Mouse (Mus musculus): ENCODE data around the gene Nhlrc2. TPM values are rescaled to one million over a fixed set of nuclear protein-coding genes. Genes with fewer than 3 reads are reported as not detected.

Nhlrc2 gene
- polyA plus RNA-seq, 1 experiment: 6.6 TPM

GRCm38 (mm10) chr19:56533291-56534071, 14.6 kb upstream of the Nhlrc2 start:
- Histone ChIP-seq H3K27ac (ENCODE audit: insufficient read depth, low read depth, low read length) (no peak overlapping the region), H3K4me1 (ENCODE audit: control insufficient read depth, insufficient read depth, low read length) (no peaks in the 10 kb centered on the region), H3K27me3 (replicated peaks; ENCODE audit: control insufficient read depth, insufficient read depth, low read length) (no peaks in the 10 kb centered on the region), H3K36me3 (ENCODE audit: control insufficient read depth, insufficient read depth, low read length) (no peaks in the 10 kb centered on the region; the same call in 1 of the 2 replicates), H3K4me3 (ENCODE audit: insufficient read depth, low read depth, low read length) (no peak overlapping the region)
- no peak for TF ChIP-seq POLR2A (IDR thresholded peaks at IDR 0.05; ENCODE audit: low read depth, low read length)
- WGBS: 86% methylated on average over 14 of the region's 14 CpGs
- DNase-seq: no peak

- H3K27ac ChIP-seq (ENCODE audit: insufficient read depth, low read depth, low read length): no peak overlapping the region
- 87% methylated on average over 3 of the region's 3 CpGs for WGBS
- H3K4me3 ChIP-seq (ENCODE audit: insufficient read depth, low read depth, low read length): no peak overlapping the region
- no peaks in the 10 kb centered on the region for H3K4me1 ChIP-seq (ENCODE audit: control insufficient read depth, insufficient read depth, low read length)
- no peaks in the 10 kb centered on the region; the same call in 1 of the 2 replicates for H3K36me3 ChIP-seq (ENCODE audit: control insufficient read depth, insufficient read depth, low read length)
- DNase-seq: no peak
- TF ChIP-seq CTCF (conservative IDR thresholded peaks at IDR 0.05; ENCODE audit: insufficient read depth, insufficient read length, low read depth, low read length) (no peak), POLR2A (IDR thresholded peaks at IDR 0.05; ENCODE audit: low read depth, low read length) (no peak)
- H3K27me3 ChIP-seq (replicated peaks; ENCODE audit: control insufficient read depth, insufficient read depth, low read length): no peaks in the 10 kb centered on the region
These were observed 13.7 kb upstream of the Nhlrc2 start for GRCm38 (mm10) chr19:56534337-56534736.

DNA sequence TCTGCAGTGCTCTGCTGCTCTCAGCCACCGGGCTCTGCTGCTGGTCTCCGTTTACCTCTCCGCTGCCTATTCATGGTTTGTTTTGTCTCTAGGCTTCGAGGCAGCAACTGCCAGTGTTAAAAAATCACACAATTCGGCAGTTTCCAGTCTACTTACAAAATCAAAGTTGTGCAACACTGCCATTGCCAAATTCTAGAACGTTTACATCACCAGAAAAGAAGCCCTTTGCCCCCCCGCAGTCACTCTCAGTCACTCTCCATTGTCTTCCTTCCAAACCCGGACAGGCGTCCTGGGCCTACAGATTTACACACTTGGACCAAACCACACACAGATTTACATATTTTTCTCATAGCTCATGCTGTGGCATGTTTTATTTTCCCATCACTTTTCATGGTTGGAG, 13.0 kb upstream of the Nhlrc2 start:
- WGBS: 76% methylated on average over 9 of the region's 9 CpGs
- Histone ChIP-seq H3K4me1 (ENCODE audit: control insufficient read depth, insufficient read depth, low read length) (no peaks in the 10 kb centered on the region), H3K4me3 (ENCODE audit: insufficient read depth, low read depth, low read length) (no peak overlapping the region), H3K36me3 (ENCODE audit: control insufficient read depth, insufficient read depth, low read length) (no peaks in the 10 kb centered on the region; the same call in 1 of the 2 replicates), H3K27ac (ENCODE audit: insufficient read depth, low read depth, low read length) (no peak overlapping the region), H3K27me3 (replicated peaks; ENCODE audit: control insufficient read depth, insufficient read depth, low read length) (no peaks in the 10 kb centered on the region)
- DNase-seq: no peak
- TF ChIP-seq POLR2A (IDR thresholded peaks at IDR 0.05; ENCODE audit: low read depth, low read length): no peak
- no peak for TF ChIP-seq CTCF (conservative IDR thresholded peaks at IDR 0.05; ENCODE audit: insufficient read depth, insufficient read length, low read depth, low read length)

DNA sequence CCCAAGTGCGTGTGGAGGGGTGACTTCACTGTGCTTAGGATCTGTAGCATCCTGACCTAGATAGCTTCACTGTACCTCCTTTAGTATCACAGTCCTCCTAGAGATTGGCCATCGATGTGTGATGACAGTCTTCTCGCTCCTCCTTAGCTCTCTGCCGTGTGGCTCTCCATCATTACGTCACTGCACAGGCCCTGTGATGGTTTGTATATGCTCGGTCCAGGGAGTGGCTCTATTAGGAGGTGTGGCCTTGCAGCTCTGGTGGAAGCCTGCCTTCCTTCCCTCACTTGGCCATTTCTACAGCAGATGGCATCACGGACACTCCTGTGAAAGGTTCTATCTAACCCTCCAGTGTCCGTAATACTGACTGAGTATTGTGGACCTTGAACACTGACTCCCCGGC, 12.3 kb upstream of the Nhlrc2 start:
- Histone ChIP-seq H3K27ac (ENCODE audit: insufficient read depth, low read depth, low read length) (no peak overlapping the region), H3K27me3 (replicated peaks; ENCODE audit: control insufficient read depth, insufficient read depth, low read length) (no peaks in the 10 kb centered on the region), H3K36me3 (ENCODE audit: control insufficient read depth, insufficient read depth, low read length) (no peaks in the 10 kb centered on the region; the same call in 1 of the 2 replicates), H3K4me1 (ENCODE audit: control insufficient read depth, insufficient read depth, low read length) (no peaks in the 10 kb centered on the region), H3K4me3 (ENCODE audit: insufficient read depth, low read depth, low read length) (no peak overlapping the region)
- no peak for DNase-seq
- 89% methylated on average over 9 of the region's 9 CpGs for WGBS
- no peak for TF ChIP-seq POLR2A (IDR thresholded peaks at IDR 0.05; ENCODE audit: low read depth, low read length)
- no peak for TF ChIP-seq CTCF (conservative IDR thresholded peaks at IDR 0.05; ENCODE audit: insufficient read depth, insufficient read length, low read depth, low read length)

GRCm38 (mm10) chr19:56543320-56543719, 4.7 kb upstream of the Nhlrc2 start:
- no peak for DNase-seq
- H3K27me3 ChIP-seq (replicated peaks; ENCODE audit: control insufficient read depth, insufficient read depth, low read length): no peaks in the 10 kb centered on the region
- WGBS: 93% methylated on average over 12 of the region's 12 CpGs
- no peaks in the 10 kb centered on the region for H3K36me3 ChIP-seq (ENCODE audit: control insufficient read depth, insufficient read depth, low read length)
- H3K4me1 ChIP-seq (ENCODE audit: control insufficient read depth, insufficient read depth, low read length): peaks cover 4% of the 10 kb centered on the region; the same call in 1 of the 2 replicates
- no peak overlapping the region for H3K4me3 ChIP-seq (ENCODE audit: insufficient read depth, low read depth, low read length)
- TF ChIP-seq POLR2A (IDR thresholded peaks at IDR 0.05; ENCODE audit: low read depth, low read length) (no peak), CTCF (conservative IDR thresholded peaks at IDR 0.05; ENCODE audit: insufficient read depth, insufficient read length, low read depth, low read length) (no peak)
- no peak overlapping the region for H3K27ac ChIP-seq (ENCODE audit: insufficient read depth, low read depth, low read length)

DNA sequence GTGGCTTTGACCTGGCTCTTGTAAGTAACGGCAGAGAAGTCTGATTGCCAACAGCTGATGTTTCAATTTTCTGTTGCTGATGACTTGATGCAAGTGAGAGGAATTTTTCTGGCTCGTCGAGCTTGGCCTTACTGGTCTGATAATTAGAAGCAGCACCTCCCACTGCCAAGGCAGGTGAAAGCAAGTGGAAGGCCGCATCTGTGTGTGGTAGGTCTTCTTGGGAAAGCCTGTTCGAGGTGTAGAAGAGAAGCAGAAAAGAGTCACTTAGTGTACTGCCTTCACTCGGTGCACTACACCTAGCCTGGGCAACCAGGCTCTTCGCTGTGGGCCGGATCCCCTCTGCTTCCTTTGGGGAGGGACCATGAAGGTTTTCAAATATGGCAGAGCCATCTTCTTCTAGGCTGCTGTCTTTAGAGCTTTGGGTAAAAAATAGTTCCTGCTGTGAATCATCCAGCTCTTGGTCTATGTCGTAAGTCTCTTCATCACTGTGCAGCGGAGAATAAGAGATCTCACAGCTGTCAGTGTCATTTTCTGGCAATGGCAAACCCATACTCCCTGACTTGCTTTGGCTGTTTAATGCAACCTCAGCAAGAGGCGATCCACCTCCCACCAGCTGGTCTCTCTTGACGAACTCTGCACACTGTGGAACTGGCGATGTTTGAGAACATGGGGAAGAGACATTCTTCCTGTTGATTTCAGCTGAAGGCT, 3.2 kb upstream of the Nhlrc2 start:
- Histone ChIP-seq H3K27ac (ENCODE audit: insufficient read depth, low read depth, low read length) (no peak overlapping the region), H3K27me3 (replicated peaks; ENCODE audit: control insufficient read depth, insufficient read depth, low read length) (no peaks in the 10 kb centered on the region), H3K4me3 (ENCODE audit: insufficient read depth, low read depth, low read length) (no peak overlapping the region), H3K4me1 (ENCODE audit: control insufficient read depth, insufficient read depth, low read length) (peaks cover 9% of the 10 kb centered on the region; the same call in 1 of the 2 replicates), H3K36me3 (ENCODE audit: control insufficient read depth, insufficient read depth, low read length) (no peaks in the 10 kb centered on the region)
- TF ChIP-seq POLR2A (IDR thresholded peaks at IDR 0.05; ENCODE audit: low read depth, low read length) (no peak), CTCF (conservative IDR thresholded peaks at IDR 0.05; ENCODE audit: insufficient read depth, insufficient read length, low read depth, low read length) (no peak)
- no peak for DNase-seq
- WGBS: 82% methylated on average over 13 of the region's 13 CpGs

DNA sequence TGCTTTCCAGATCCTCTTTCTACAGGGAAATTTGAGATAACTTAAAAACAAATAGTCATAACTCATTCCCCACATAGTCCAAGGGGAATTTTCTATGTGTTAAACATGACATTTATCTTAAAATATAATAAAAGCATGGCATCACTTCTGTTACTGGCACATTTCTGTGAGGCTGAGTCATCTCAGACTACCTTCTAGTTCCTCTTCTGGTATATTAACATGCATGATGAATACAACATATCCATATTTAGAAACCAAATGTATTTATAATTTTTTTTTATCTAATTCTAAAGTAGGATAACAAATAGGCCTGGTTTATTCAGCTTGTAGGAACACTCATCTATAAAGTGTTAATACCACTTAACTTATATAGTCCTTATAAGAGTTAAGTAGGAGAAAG, 2.0 kb upstream of the Nhlrc2 start:
- no peaks in the 10 kb centered on the region for H3K27me3 ChIP-seq (replicated peaks; ENCODE audit: control insufficient read depth, insufficient read depth, low read length)
- no peak for DNase-seq
- H3K4me3 ChIP-seq (ENCODE audit: insufficient read depth, low read depth, low read length): no peak overlapping the region

More for the DNA sequence above, 2.0 kb upstream of the Nhlrc2 start:
- H3K36me3 ChIP-seq (ENCODE audit: control insufficient read depth, insufficient read depth, low read length): no peaks in the 10 kb centered on the region
- H3K27ac ChIP-seq (ENCODE audit: insufficient read depth, low read depth, low read length): no peak overlapping the region
- no peak for TF ChIP-seq CTCF (conservative IDR thresholded peaks at IDR 0.05; ENCODE audit: insufficient read depth, insufficient read length, low read depth, low read length)
- no peak for TF ChIP-seq POLR2A (IDR thresholded peaks at IDR 0.05; ENCODE audit: low read depth, low read length)
- H3K4me1 ChIP-seq (ENCODE audit: control insufficient read depth, insufficient read depth, low read length): peaks cover 9% of the 10 kb centered on the region; the same call in 1 of the 2 replicates

All from kidney, adult 2 months (tissue).